Mouse (Mus musculus) limb, embryonic 14.5 days (tissue): ENCODE measurements around the gene Fam117a. TPM values are rescaled to one million over a fixed set of nuclear protein-coding genes. Genes with fewer than 3 reads are reported as not detected.
A peak's percentile ranks its signal among the peaks of the same experiment; 100 is the strongest.

ENCODE experiments used
- ATAC-seq: fragments of 200-750 bp; cut with Nextera tagmentation; 2 replicates; pipeline ENCODE4 v1.8.0; 2017; ENCODE audit warnings: low read depth, moderate number of reproducible peaks, moderate TSS enrichment; ENCODE audit not compliant: low FRiP score
- DNase-seq: peaks from one replicate; pipeline ENCODE4 v3.0.0-alpha.2; 2015; ENCODE audit warnings: low spot score
- H3K27ac ChIP-seq: fragments of 300-500 bp; sonication (generic); replicated peaks from 2 replicates; pipeline ENCODE4 v1.5.1; 2014; ENCODE audit warnings: low read depth, mild to moderate bottlenecking, low read length, moderate library complexity, mixed read lengths
- H3K27me3 ChIP-seq: fragments of 300-500 bp; sonication (generic); 2 replicates; pipeline ENCODE4 v1.6.1; 2014; ENCODE audit warnings: low read length, mixed read lengths; ENCODE audit not compliant: control insufficient read depth, insufficient read depth
- H3K36me3 ChIP-seq: fragments of 300-500 bp; sonication (generic); 2 replicates; pipeline ENCODE4 v1.6.1; 2014; ENCODE audit warnings: mild to moderate bottlenecking, low read length, moderate library complexity, mixed read lengths; ENCODE audit not compliant: control insufficient read depth, insufficient read depth
- H3K4me1 ChIP-seq: fragments of 300-500 bp; sonication (generic); 2 replicates; pipeline ENCODE4 v1.6.1; 2014; ENCODE audit warnings: antibody characterized with exemption, low read length, mixed read lengths; ENCODE audit not compliant: control insufficient read depth, insufficient read depth
- H3K4me2 ChIP-seq: fragments of 300-500 bp; sonication (generic); replicated peaks from 2 replicates; pipeline ENCODE4 v1.6.1; 2014; ENCODE audit warnings: low read depth, mild to moderate bottlenecking, low read length, moderate library complexity; ENCODE audit not compliant: severe bottlenecking
- H3K4me3 ChIP-seq: fragments of 300-500 bp; sonication (generic); replicated peaks from 2 replicates; pipeline ENCODE4 v1.5.1; 2014; ENCODE audit warnings: low read length
- H3K9ac ChIP-seq: fragments of 300-500 bp; sonication (generic); 2 replicates; pipeline ENCODE4 v1.6.1; 2014; ENCODE audit warnings: mild to moderate bottlenecking, low read depth, low read length, moderate library complexity; ENCODE audit not compliant: severe bottlenecking
- H3K9me3 ChIP-seq: fragments of 300-500 bp; sonication (generic); 2 replicates; pipeline ENCODE4 v1.6.1; 2016; ENCODE audit warnings: low read length; ENCODE audit not compliant: control insufficient read depth
- POLR2A ChIP-seq: fragments of 200-500 bp; IDR thresholded peaks from 2 replicates; pipeline ENCODE4 v1.8.0; 2012; ENCODE audit warnings: inconsistent platforms, mild to moderate bottlenecking, moderate library complexity, borderline replicate concordance; ENCODE audit not compliant: insufficient read depth, insufficient read length; ENCODE audit errors: extremely low read depth
- WGBS: fragments of 180-500 bp; shearing (Covaris S2); extraction: QIAGEN DNeasy Blood & Tissue Kit; methylation state at CpG from one replicate; pipeline ENCODE4 v1.1.7; 2014; 5-methylcytosine and 5-hydroxymethylcytosine counted together
- polyA plus RNA-seq, 2 experiments: library from polyadenylated mRNA; depleted of rRNA in 1 of 2; stranded (reverse) in 1 of 2; unstranded in 1 of 2; fragments of >200 nt; fragmentation: Nextera tagmentation in 1 of 2; extraction: Ambion mirVana in 1 of 2; gene quantifications; 2 replicates each; pipeline versions ENCODE4 v1.2.1 to v1.2.3; 2012 to 2014

The Fam117a gene
- polyA plus RNA-seq, 2 experiments = 19.3 to 48.3 TPM

DNA sequence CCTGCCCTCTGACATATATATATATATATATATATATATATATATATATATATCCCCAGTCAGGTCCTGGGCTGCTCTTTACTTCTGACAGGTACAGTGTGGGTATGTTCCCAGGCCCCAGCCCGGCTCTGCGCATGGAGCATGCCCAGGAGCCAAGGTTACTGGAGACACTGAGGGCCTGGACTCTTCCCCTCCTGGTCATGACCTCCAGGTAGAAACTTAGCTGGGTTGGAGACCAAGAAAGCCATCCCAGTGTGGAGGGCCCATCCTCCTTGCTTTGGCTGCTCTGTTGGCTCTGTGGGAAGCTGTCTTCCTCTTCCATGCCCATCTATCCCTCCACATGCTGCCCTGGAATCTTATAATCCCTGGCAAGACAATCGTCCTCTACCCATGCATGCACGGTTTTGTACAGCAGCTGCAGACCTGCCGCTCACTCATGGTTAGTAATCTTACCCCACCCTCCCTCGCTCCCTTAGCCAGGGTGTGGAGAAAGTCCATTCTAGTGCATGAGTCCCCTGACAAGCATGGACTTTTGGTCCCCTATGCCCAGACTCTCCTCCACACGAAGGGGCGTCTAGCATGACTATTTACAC, 31.5 kb downstream of the Fam117a start:
- H3K4me2 ChIP-seq = no peak overlapping the region
- no peak overlapping the region for H3K4me3 ChIP-seq
- WGBS = 87% methylated on average over 8 of the region's 8 CpGs
- H3K36me3 ChIP-seq = peaks cover 23% of the 10 kb centered on the region
- H3K27ac ChIP-seq = no peak overlapping the region
- TF ChIP-seq POLR2A = no peak
- DNase-seq (no peak), ATAC-seq (no peak)
- no peaks in the 10 kb centered on the region for H3K27me3 ChIP-seq
- peaks cover 11% of the 10 kb centered on the region; the same call in 1 of the 2 replicates for H3K4me1 ChIP-seq
- H3K9me3 ChIP-seq = no peaks in the 10 kb centered on the region
- H3K9ac ChIP-seq = no peak overlapping the region

GRCm38 (mm10) chr11:95368871-95369270, 32.1 kb downstream of the Fam117a start:
- Histone ChIP-seq H3K36me3 (peaks cover 29% of the 10 kb centered on the region), H3K4me3 (no peak overlapping the region), H3K9me3 (no peaks in the 10 kb centered on the region), H3K4me2 (no peak overlapping the region), H3K27me3 (no peaks in the 10 kb centered on the region), H3K4me1 (peaks cover 11% of the 10 kb centered on the region; the same call in 1 of the 2 replicates), H3K27ac (no peak overlapping the region), H3K9ac (no peak overlapping the region)
- DNase-seq (no peak), ATAC-seq (no peak)
- no peak for TF ChIP-seq POLR2A
- 90% methylated on average over 4 of the region's 4 CpGs for WGBS

DNA sequence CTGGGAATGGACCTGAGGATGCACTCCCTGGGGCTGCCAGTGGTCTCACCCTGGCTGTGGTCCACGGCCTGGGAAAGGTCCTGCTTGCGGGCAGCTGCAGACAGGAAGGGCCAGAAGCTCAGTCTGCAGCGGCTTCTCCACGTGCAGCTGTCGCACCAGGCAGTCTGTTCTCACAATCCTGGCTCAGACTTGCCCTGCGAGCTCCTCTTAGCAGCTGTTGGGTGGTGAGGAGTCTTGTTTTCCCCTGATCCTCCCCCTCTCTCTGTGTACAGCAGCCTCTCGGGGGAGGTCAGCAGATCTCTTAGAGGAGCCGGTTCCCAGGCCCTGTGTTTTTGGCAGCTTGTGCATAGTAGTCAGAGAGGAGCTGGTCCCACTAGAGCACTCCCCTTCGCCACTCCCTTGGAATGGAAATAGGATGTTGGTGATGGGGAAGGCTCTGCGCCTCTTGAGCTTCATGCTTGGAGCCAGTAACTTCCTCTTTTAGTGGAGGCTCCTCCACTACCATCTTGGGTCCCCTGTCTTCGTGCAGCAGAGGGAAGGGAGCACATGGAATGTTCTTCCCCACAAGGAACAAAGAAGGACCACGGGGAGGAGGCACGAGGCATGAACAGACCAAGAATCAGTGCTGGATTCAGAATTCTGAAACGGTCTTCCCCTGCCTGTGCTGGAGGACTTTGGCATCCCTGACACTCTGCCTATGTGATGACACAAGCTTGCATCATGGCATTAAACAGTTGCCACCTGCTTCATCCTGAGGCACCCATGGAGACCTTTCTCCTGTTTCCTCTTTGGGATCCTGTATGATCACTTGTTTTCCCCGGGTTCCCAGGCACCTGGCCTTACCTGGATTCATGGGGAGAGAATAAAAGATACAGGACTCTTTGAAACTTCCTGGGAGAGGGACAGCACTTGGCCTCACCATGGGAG, 33.4 kb downstream of the Fam117a start:
- Histone ChIP-seq H3K27ac (no peak overlapping the region; the same call in 1 of the 2 replicates), H3K36me3 (peaks cover 30% of the 10 kb centered on the region), H3K4me3 (no peak overlapping the region), H3K27me3 (no peaks in the 10 kb centered on the region), H3K9me3 (no peaks in the 10 kb centered on the region), H3K4me1 (peaks cover 11% of the 10 kb centered on the region; the same call in 1 of the 2 replicates), H3K9ac (no peak overlapping the region), H3K4me2 (no peak overlapping the region)
- WGBS = 69% methylated on average over 15 of the region's 15 CpGs
- TF ChIP-seq POLR2A = no peak
- DNase-seq = peak; percentile 50
- peak; percentile 79 for ATAC-seq

GRCm38 (mm10) chr11:95371182-95371581, 34.4 kb downstream of the Fam117a start:
- Histone ChIP-seq H3K27ac (no peak overlapping the region), H3K4me2 (no peak overlapping the region), H3K9ac (no peak overlapping the region), H3K4me3 (no peak overlapping the region), H3K36me3 (peaks cover 40% of the 10 kb centered on the region), H3K27me3 (no peaks in the 10 kb centered on the region), H3K9me3 (no peaks in the 10 kb centered on the region), H3K4me1 (peaks cover 6% of the 10 kb centered on the region; the same call in 1 of the 2 replicates)
- DNase-seq (no peak), ATAC-seq (no peak)
- 88% methylated on average over 7 of the region's 7 CpGs for WGBS
- no peak for TF ChIP-seq POLR2A

GRCm38 (mm10) chr11:95378926-95379325, 42.1 kb downstream of the Fam117a start:
- Histone ChIP-seq H3K9me3 (no peaks in the 10 kb centered on the region), H3K4me1 (no peaks in the 10 kb centered on the region), H3K27me3 (no peaks in the 10 kb centered on the region), H3K27ac (no peak overlapping the region), H3K4me3 (no peak overlapping the region), H3K36me3 (peaks cover 71% of the 10 kb centered on the region), H3K9ac (no peak overlapping the region), H3K4me2 (no peak overlapping the region)
- no peak for ATAC-seq
- TF ChIP-seq POLR2A = no peak
- DNase-seq = no peak
- WGBS = 79% methylated on average over 9 of the region's 9 CpGs
